Mouse (Mus musculus) myocyte (in vitro differentiated cells): ENCODE data around the gene Kcnn4. TPM values are rescaled to one million over a fixed set of nuclear protein-coding genes. Genes with fewer than 3 reads are reported as not detected.

Experiments used
- H3K27me3 ChIP-seq: one replicate; pipeline ENCODE4 v1.6.1; 2011; ENCODE audit not compliant: control insufficient read depth, insufficient read depth, insufficient read length
- H3K36me3 ChIP-seq: one replicate; pipeline ENCODE4 v1.6.1; 2011; ENCODE audit not compliant: control insufficient read depth, insufficient read depth
- H3K4me2 ChIP-seq: one replicate; pipeline ENCODE4 v1.6.1; 2011; ENCODE audit warnings: low read depth, control low read depth
- H3K4me3 ChIP-seq: one replicate; pipeline ENCODE4 v1.5.1; 2011; ENCODE audit warnings: mild to moderate bottlenecking, control low read depth, moderate library complexity
- H3K79me2 ChIP-seq: one replicate; pipeline ENCODE4 v1.6.1; 2011; ENCODE audit not compliant: control insufficient read depth, insufficient read depth
- H3ac ChIP-seq: one replicate; pipeline ENCODE4 v1.6.1; 2011; ENCODE audit not compliant: control insufficient read depth, insufficient read length
- CEBPB ChIP-seq: IDR thresholded peaks from 2 replicates; pipeline ENCODE4 v1.6.1; 2011; ENCODE audit warnings: mild to moderate bottlenecking, moderate library complexity; ENCODE audit not compliant: poor library complexity, insufficient read depth, severe bottlenecking
- E2F4 ChIP-seq: IDR thresholded peaks from one replicate; pipeline ENCODE4 v1.6.1; 2011; ENCODE audit warnings: mild to moderate bottlenecking, control low read depth, moderate library complexity; ENCODE audit not compliant: insufficient read depth
- MAX ChIP-seq: IDR thresholded peaks from one replicate; pipeline ENCODE4 v1.6.1; 2011; ENCODE audit warnings: low read depth, mild to moderate bottlenecking, control low read depth
- MYOD1 ChIP-seq, 3 experiments: IDR thresholded peaks; one replicate each; pipeline ENCODE4 v1.6.1; 2011; ENCODE audit warnings: control low read depth in 2 of 3, low read depth in 2 of 3, mild to moderate bottlenecking in 2 of 3, moderate library complexity in 1 of 3; ENCODE audit not compliant: insufficient read length in 2 of 3, control insufficient read depth in 1 of 3
- MYOG ChIP-seq, 3 experiments: IDR thresholded peaks; one replicate each; pipeline ENCODE4 v1.6.1; 2011; ENCODE audit warnings: control low read depth in 2 of 3, low read depth in 2 of 3, mild to moderate bottlenecking in 2 of 3; ENCODE audit not compliant: insufficient read length in 2 of 3, control insufficient read depth in 1 of 3, insufficient read depth in 1 of 3
- POLR2A ChIP-seq: IDR thresholded peaks from one replicate; pipeline ENCODE4 v1.6.1; 2011; ENCODE audit warnings: low read depth, mild to moderate bottlenecking, control low read depth, moderate library complexity; ENCODE audit not compliant: insufficient read length
- POLR2AphosphoS2 ChIP-seq: IDR thresholded peaks from one replicate; pipeline ENCODE4 v1.6.1; 2011; ENCODE audit warnings: low read depth, control low read depth; ENCODE audit not compliant: insufficient read length
- REST ChIP-seq: IDR thresholded peaks from one replicate; pipeline ENCODE4 v1.6.1; 2011; ENCODE audit warnings: mild to moderate bottlenecking, control low read depth, moderate library complexity; ENCODE audit not compliant: insufficient read depth, insufficient read length
- SRF ChIP-seq: IDR thresholded peaks from one replicate; pipeline ENCODE4 v1.6.1; 2011; ENCODE audit warnings: low read depth; ENCODE audit not compliant: control insufficient read depth, insufficient read length
- TCF12 ChIP-seq: IDR thresholded peaks from one replicate; pipeline ENCODE4 v1.6.1; 2011; ENCODE audit warnings: mild to moderate bottlenecking, control low read depth; ENCODE audit not compliant: poor library complexity, insufficient read depth, severe bottlenecking
- TCF3 ChIP-seq: IDR thresholded peaks from one replicate; pipeline ENCODE4 v1.6.1; 2011; ENCODE audit warnings: low read depth, control low read depth; ENCODE audit not compliant: insufficient read length
- USF1 ChIP-seq: IDR thresholded peaks from one replicate; pipeline ENCODE4 v1.6.1; 2011; ENCODE audit warnings: low read depth, mild to moderate bottlenecking, control low read depth, moderate library complexity
- polyA plus RNA-seq: library from polyadenylated mRNA; unstranded; fragments of >200 nt; fragmentation: generic; extraction: Trizol; gene quantifications from one replicate; pipeline ENCODE4 v1.2.1, GENCODE M21; 2012; ENCODE audit warnings: missing spikeins

Kcnn4 gene
- polyA plus RNA-seq, 1 experiment = 37.4 TPM

DNA sequence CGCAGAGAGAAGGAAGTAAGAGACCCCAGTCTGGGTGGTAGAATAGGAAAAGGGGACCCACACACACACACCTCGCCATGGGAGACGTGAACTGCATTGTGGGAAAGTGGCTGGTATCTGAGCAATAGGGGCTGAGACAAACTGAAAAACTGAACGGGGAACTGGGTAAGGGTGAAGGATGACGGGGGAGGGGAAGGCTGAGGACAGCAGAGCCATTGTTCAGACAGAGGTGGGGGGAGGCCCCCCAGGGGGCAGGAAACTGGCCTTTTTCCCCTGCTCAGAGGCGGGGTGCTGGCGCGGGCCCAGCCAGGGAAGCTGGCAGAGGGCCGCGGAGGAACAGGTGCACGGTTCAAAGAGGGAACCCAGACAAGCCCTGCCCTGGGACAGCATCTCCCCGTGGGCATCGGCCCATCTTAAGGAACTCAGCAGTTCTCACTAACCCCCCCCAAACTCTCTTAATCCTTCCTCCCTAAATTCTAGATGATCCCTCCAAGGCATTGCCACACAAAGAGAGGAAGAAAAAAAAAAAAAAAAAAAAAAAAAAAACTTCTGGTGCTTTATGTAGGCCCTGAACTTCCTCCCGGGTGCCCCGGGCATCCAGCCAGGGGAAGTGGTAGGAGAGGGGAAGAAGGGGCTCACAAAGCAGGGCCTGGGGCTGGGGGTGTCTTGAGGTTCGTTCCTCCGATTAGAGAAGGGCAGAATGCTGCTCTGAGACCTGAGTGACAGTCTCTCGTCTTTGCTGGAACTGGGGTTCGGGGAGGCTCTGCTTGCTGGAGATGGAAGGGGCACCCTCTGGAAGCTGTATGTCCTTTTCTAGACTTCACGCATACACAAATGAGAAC, 3.7 kb downstream of the Kcnn4 start:
- H3ac ChIP-seq = no peak overlapping the region
- peak overlapping the region; percentile 50 for H3K4me2 ChIP-seq
- TF ChIP-seq SRF = no peak
- TF ChIP-seq MYOD1 (IDR thresholded peaks at IDR 0.05; ENCODE audit: control insufficient read depth in 1 of 3, insufficient read length in 2 of 3, low read depth in 2 of 3) = peak in 2 of 3 experiments; percentile 60 to 67
- peak in 2 of 3 experiments; percentile 15 to 72 for TF ChIP-seq MYOG (IDR thresholded peaks at IDR 0.05; ENCODE audit: control insufficient read depth in 1 of 3, insufficient read depth in 1 of 3, insufficient read length in 2 of 3, low read depth in 2 of 3)
- no peak for TF ChIP-seq REST
- no peak overlapping the region for H3K4me3 ChIP-seq
- H3K27me3 ChIP-seq = no peaks in the 10 kb centered on the region
- no peaks in the 10 kb centered on the region for H3K36me3 ChIP-seq
- H3K79me2 ChIP-seq = peaks cover 33% of the 10 kb centered on the region

DNA sequence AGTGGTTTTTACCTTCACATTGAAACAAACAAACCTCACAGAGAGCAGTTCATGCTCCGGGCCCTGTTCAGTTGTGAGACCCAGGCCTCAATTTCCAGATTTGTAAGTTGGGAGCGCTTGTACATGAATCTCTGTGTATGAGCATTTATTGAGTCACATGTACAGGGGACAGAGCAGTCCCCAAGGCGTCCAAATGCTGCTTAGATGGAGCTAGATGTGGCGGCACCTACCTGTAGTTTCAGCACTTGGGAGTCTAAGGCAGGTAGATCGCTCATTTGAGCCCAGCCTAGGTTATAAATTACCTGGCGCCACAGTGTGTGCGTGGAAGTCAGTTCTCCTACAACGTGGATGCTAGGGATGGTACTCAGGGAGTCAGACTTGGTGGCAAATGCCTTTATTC, 6.4 kb downstream of the Kcnn4 start:
- TF ChIP-seq MYOG (IDR thresholded peaks at IDR 0.05; ENCODE audit: control insufficient read depth in 1 of 3, insufficient read depth in 1 of 3, insufficient read length in 2 of 3, low read depth in 2 of 3) (no peak), POLR2AphosphoS2 (no peak), TCF12 (no peak), POLR2A (no peak), USF1 (no peak), E2F4 (no peak), TCF3 (no peak), MYOD1 (IDR thresholded peaks at IDR 0.05; ENCODE audit: control insufficient read depth in 1 of 3, insufficient read length in 2 of 3, low read depth in 2 of 3) (no peak), SRF (no peak), CEBPB (no peak), REST (no peak), MAX (no peak)
- no peaks in the 10 kb centered on the region for H3K36me3 ChIP-seq
- H3K4me3 ChIP-seq = no peak overlapping the region
- H3ac ChIP-seq = no peak overlapping the region
- H3K27me3 ChIP-seq = no peaks in the 10 kb centered on the region
- H3K4me2 ChIP-seq = no peak overlapping the region
- peaks cover 25% of the 10 kb centered on the region for H3K79me2 ChIP-seq

DNA sequence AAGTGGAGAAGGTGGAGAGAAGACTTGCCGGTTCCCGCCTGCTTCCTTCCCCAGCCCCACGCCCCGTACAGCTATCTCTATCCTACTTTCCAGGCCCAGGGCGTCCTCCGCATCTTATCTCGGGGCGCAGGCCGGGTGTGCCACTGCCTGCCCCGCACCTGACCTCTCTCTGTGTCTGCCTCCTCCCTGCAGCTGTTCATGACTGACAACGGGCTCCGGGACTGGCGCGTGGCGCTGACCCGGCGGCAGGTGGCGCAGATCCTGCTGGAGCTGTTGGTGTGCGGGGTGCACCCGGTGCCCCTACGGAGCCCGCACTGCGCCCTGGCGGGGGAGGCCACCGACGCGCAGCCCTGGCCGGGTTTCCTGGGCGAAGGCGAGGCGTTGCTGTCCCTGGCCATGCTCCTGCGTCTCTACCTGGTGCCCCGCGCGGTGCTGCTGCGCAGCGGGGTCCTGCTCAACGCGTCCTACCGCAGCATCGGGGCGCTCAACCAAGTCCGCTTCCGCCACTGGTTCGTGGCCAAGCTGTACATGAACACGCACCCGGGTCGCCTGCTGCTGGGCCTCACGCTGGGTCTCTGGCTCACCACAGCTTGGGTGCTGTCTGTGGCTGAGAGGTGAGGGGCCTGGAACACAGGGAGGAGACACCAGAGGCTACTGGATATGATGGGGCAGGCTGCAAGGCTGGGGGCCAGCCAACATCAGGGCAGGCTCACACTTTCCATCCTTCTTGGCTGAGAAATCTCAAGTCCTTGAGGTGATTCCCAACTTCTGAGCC, 7.2 kb downstream of the Kcnn4 start:
- Histone ChIP-seq H3K36me3 (no peaks in the 10 kb centered on the region), H3ac (no peak overlapping the region), H3K4me3 (no peak overlapping the region), H3K4me2 (no peak overlapping the region), H3K27me3 (no peaks in the 10 kb centered on the region), H3K79me2 (peaks cover 19% of the 10 kb centered on the region)
- TF ChIP-seq E2F4 (no peak), TCF12 (no peak), SRF (no peak), USF1 (no peak), MAX (no peak), REST (no peak), MYOG (IDR thresholded peaks at IDR 0.05; ENCODE audit: control insufficient read depth in 1 of 3, insufficient read depth in 1 of 3, insufficient read length in 2 of 3, low read depth in 2 of 3) (peak in 2 of 3 experiments; percentile 88 to 90), CEBPB (no peak), POLR2AphosphoS2 (no peak), POLR2A (no peak), TCF3 (no peak), MYOD1 (IDR thresholded peaks at IDR 0.05; ENCODE audit: control insufficient read depth in 1 of 3, insufficient read length in 2 of 3, low read depth in 2 of 3) (peak in 2 of 3 experiments; percentile 73 to 82)

DNA sequence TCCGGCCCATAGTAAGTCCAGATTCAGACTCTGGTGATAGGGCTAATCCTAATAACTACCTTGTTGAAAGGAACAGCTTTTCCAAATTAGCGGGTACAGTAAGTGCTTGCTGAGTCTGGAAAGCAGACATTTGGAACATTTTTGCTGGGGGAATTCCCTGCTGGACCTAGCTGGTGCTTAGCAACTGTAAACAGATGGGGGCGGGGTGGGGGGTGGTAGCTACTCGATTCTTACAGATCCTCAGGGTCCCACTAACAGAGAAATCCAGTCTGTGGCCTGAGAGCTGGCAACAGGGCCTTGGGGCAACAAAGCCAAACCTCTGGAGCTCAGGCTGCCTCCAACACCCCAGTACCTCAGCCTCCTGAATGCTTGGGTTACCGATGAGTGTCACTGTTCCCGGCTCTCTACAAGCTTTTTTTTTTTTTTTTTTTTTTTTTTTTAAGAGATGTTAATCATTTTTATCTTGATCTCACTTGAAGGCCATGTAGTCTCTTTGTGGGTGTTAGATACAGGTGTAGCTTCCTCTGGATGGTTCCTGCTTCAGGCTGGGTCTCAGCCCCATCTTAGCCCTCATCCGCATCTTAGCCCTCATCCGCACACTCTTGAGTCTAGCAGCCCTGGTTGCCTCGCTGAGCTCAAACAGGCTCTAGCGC, 8.1 kb downstream of the Kcnn4 start:
- Histone ChIP-seq H3K27me3 (no peaks in the 10 kb centered on the region), H3K4me2 (no peak overlapping the region), H3ac (no peak overlapping the region), H3K79me2 (peaks cover 13% of the 10 kb centered on the region), H3K36me3 (no peaks in the 10 kb centered on the region), H3K4me3 (no peak overlapping the region)
- TF ChIP-seq MYOG (IDR thresholded peaks at IDR 0.05; ENCODE audit: control insufficient read depth in 1 of 3, insufficient read depth in 1 of 3, insufficient read length in 2 of 3, low read depth in 2 of 3) = no peak
- no peak for TF ChIP-seq MYOD1 (IDR thresholded peaks at IDR 0.05; ENCODE audit: control insufficient read depth in 1 of 3, insufficient read length in 2 of 3, low read depth in 2 of 3)
- no peak for TF ChIP-seq POLR2AphosphoS2
- no peak for TF ChIP-seq USF1
- TF ChIP-seq TCF3 = no peak
- TF ChIP-seq REST = no peak
- TF ChIP-seq SRF = no peak
- TF ChIP-seq TCF12 = no peak
- TF ChIP-seq CEBPB = no peak
- TF ChIP-seq POLR2A = no peak
- TF ChIP-seq E2F4 = no peak
- TF ChIP-seq MAX = no peak
